Mouse (Mus musculus): ENCODE data around the gene Srek1ip1. TPM values are rescaled to one million over a fixed set of nuclear protein-coding genes. Genes with fewer than 3 reads are reported as not detected.
A peak's percentile ranks its signal among the peaks of the same experiment; 100 is the strongest.

Gene Srek1ip1
- polyA plus RNA-seq, 1 experiment from 2014 or later, result 19.5 TPM

DNA sequence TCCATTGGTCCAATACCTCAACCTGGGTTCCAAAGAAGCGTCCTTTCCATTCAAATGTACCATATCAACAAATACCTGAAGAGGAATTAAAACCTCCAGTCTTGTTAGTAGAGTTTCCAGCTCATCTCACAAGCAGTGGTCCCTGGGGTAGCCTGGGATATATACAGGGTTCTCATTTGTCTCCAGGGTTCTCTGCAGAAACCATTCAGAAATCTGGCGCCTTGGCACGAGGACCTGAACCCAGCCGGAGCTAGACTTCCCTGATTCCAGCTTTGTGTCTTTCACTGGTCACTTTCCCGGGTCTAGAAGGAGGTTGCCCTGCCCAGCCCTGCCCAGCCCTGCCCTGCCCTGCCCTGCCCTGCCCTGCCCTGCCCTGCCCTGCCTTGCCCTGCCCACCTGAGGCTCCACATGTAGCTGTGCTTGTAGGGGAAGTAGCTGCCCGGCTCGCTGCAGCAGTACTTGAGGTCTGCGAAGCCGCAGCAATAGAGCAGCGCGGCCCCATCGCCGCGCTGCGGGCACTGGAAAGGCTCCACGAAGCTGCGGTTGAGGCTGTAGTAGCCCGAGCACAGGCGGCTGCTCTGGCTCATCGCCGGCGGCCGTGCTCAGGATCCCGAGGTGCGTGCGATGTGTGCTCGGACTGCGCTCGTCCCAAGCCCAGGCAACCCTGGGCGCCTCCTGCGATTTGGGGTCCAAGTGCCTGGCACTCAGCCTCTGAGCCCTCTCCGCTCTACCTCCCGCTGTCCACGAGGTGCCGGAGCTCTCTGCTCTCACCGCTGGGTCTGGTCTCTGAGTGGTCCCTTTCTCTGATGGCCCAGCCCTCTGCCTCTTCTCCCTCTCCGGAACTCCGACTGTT lies 71.1 kb downstream of the Srek1ip1 start, which contains the start of gene Shisal2b:
Gene Shisal2b, minus strand, starts transcription at position 767 of the 853 bp plus-strand sequence.
- H3K4me2 ChIP-seq (ENCODE audit: low read depth, low read length), result peak within 1 kb of the TSS; percentile 93
- H3K27me3 ChIP-seq (replicated peaks; ENCODE audit: control insufficient read depth, insufficient read depth, low read length), result peaks cover 12% of the 10 kb centered on the region; the same call in 1 of the 2 replicates
- peak within 1 kb of the TSS; percentile 65 for H3K9ac ChIP-seq (ENCODE audit: low read depth, low read length)
- no peaks in the 10 kb centered on the region for H3K9me3 ChIP-seq (ENCODE audit: control insufficient read depth, low read length)
- peak within 1 kb of the TSS; percentile 49 for H3K4me3 ChIP-seq (ENCODE audit: low read depth, low read length)
- WGBS, result 7% methylated on average over 23 of the region's 38 CpGs
- ATAC-seq (ENCODE audit: low read depth) (peak; percentile 89), DNase-seq (ENCODE audit: low spot score) (peak; percentile 69)
- H3K4me1 ChIP-seq (ENCODE audit: control insufficient read depth, insufficient read depth, low read length), result no peaks in the 10 kb centered on the region
- H3K36me3 ChIP-seq (ENCODE audit: control insufficient read depth, insufficient read depth, low read length), result no peaks in the 10 kb centered on the region
- H3K27ac ChIP-seq (replicated peaks; ENCODE audit: low read depth, low read length), result no peak within 1 kb of the TSS

DNA sequence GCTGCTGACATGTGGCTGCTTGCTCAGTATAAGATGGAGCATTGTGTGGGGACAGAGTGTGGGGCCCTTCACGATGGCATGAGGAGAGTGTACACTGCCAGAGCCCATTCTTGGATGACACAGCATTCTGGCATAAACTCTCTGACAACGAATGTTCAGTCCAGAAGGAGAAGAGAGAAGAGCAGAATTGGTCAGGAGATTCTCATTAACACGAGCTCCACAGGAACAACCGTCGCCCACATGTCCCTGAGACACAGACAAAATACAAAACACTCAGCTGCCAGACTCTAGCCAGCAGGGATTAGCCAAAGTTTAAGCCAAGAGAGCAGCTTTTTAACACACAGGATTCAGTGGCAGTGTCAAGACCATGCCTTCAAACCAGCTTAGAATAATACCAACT lies 74.4 kb downstream of the Srek1ip1 start:
- H3K27ac ChIP-seq (replicated peaks; ENCODE audit: low read depth, low read length), result no peak overlapping the region
- ATAC-seq (ENCODE audit: low read depth), result no peak
- WGBS, result 80% methylated on average over 5 of the region's 5 CpGs
- no peaks in the 10 kb centered on the region for H3K4me1 ChIP-seq (ENCODE audit: control insufficient read depth, insufficient read depth, low read length)
- DNase-seq (ENCODE audit: low spot score), result no peak
- H3K9me3 ChIP-seq (ENCODE audit: control insufficient read depth, low read length), result no peaks in the 10 kb centered on the region
- no peak overlapping the region for H3K4me3 ChIP-seq (ENCODE audit: low read depth, low read length)
- no peak overlapping the region for H3K9ac ChIP-seq (ENCODE audit: low read depth, low read length)
- no peak overlapping the region for H3K4me2 ChIP-seq (ENCODE audit: low read depth, low read length)
- peaks cover 12% of the 10 kb centered on the region; the same call in 1 of the 2 replicates for H3K27me3 ChIP-seq (replicated peaks; ENCODE audit: control insufficient read depth, insufficient read depth, low read length)
- no peaks in the 10 kb centered on the region for H3K36me3 ChIP-seq (ENCODE audit: control insufficient read depth, insufficient read depth, low read length)

DNA sequence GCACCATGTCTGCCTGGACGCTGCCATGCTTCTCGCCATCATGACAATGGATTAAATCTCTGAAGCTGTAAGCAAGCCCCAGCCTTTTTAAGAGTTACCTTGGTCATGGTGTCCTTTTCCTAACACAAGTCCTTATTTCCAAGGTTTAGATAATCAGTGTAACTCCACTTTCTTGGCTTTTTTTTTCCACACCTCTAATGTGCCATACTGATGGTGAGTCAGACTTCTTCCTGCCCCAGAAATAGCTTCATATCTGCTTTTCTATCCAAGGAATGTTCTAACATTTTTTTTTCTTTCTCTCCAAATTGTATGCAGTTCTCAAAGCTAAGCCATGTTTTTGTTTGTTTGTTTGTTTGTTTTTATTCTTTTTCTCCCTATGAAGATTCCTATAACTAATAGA lies 77.6 kb downstream of the Srek1ip1 start:
- H3K9me3 ChIP-seq (ENCODE audit: control insufficient read depth, low read length), result no peaks in the 10 kb centered on the region
- no peak overlapping the region for H3K27ac ChIP-seq (replicated peaks; ENCODE audit: low read depth, low read length)
- 87% methylated on average over 2 of the region's 2 CpGs for WGBS
- H3K4me1 ChIP-seq (ENCODE audit: control insufficient read depth, insufficient read depth, low read length), result no peaks in the 10 kb centered on the region
- no peaks in the 10 kb centered on the region for H3K36me3 ChIP-seq (ENCODE audit: control insufficient read depth, insufficient read depth, low read length)
- no peaks in the 10 kb centered on the region for H3K27me3 ChIP-seq (replicated peaks; ENCODE audit: control insufficient read depth, insufficient read depth, low read length)
- H3K4me2 ChIP-seq (ENCODE audit: low read depth, low read length), result no peak overlapping the region
- no peak overlapping the region for H3K4me3 ChIP-seq (ENCODE audit: low read depth, low read length)
- DNase-seq (ENCODE audit: low spot score) (no peak), ATAC-seq (ENCODE audit: low read depth) (no peak)
- no peak overlapping the region for H3K9ac ChIP-seq (ENCODE audit: low read depth, low read length)

GRCm38 (mm10) chr13:104878508-104878907 lies 86.2 kb downstream of the Srek1ip1 start:
- Histone ChIP-seq H3K9me3 (ENCODE audit: control insufficient read depth, low read length) (no peaks in the 10 kb centered on the region), H3K9ac (ENCODE audit: low read depth, low read length) (no peak overlapping the region), H3K4me2 (ENCODE audit: low read depth, low read length) (no peak overlapping the region), H3K36me3 (ENCODE audit: control insufficient read depth, insufficient read depth, low read length) (no peaks in the 10 kb centered on the region), H3K4me1 (ENCODE audit: control insufficient read depth, insufficient read depth, low read length) (no peaks in the 10 kb centered on the region), H3K27ac (replicated peaks; ENCODE audit: low read depth, low read length) (no peak overlapping the region), H3K27me3 (replicated peaks; ENCODE audit: control insufficient read depth, insufficient read depth, low read length) (no peaks in the 10 kb centered on the region), H3K4me3 (ENCODE audit: low read depth, low read length) (no peak overlapping the region)
- DNase-seq (ENCODE audit: low spot score), result no peak
- 74% methylated on average over 4 of the region's 4 CpGs for WGBS
- no peak for ATAC-seq (ENCODE audit: low read depth)

GRCm38 (mm10) chr13:104883566-104884249 lies 91.4 kb downstream of the Srek1ip1 start:
- 36% methylated on average over 16 of the region's 16 CpGs for WGBS
- H3K4me2 ChIP-seq (ENCODE audit: low read depth, low read length), result no peak overlapping the region

GRCm38 (mm10) chr13:104886308-104887032 lies 94.2 kb downstream of the Srek1ip1 start:
- 70% methylated on average over 8 of the region's 8 CpGs for WGBS
- H3K36me3 ChIP-seq (ENCODE audit: control insufficient read depth, insufficient read depth, low read length), result no peaks in the 10 kb centered on the region
- H3K4me2 ChIP-seq (ENCODE audit: low read depth, low read length), result no peak overlapping the region
- DNase-seq (ENCODE audit: low spot score), result no peak
- no peak overlapping the region for H3K4me3 ChIP-seq (ENCODE audit: low read depth, low read length)
- no peak overlapping the region for H3K27ac ChIP-seq (replicated peaks; ENCODE audit: low read depth, low read length)
- no peaks in the 10 kb centered on the region for H3K9me3 ChIP-seq (ENCODE audit: control insufficient read depth, low read length)
- H3K9ac ChIP-seq (ENCODE audit: low read depth, low read length), result no peak overlapping the region
- no peak for ATAC-seq (ENCODE audit: low read depth)
- no peaks in the 10 kb centered on the region for H3K27me3 ChIP-seq (replicated peaks; ENCODE audit: control insufficient read depth, insufficient read depth, low read length)
- no peaks in the 10 kb centered on the region for H3K4me1 ChIP-seq (ENCODE audit: control insufficient read depth, insufficient read depth, low read length)

More at GRCm38 (mm10) chr13:104883566-104884249, 91.4 kb downstream of the Srek1ip1 start:
- Histone ChIP-seq H3K36me3 (ENCODE audit: control insufficient read depth, insufficient read depth, low read length) (no peaks in the 10 kb centered on the region), H3K9ac (ENCODE audit: low read depth, low read length) (no peak overlapping the region), H3K27ac (replicated peaks; ENCODE audit: low read depth, low read length) (no peak overlapping the region), H3K4me1 (ENCODE audit: control insufficient read depth, insufficient read depth, low read length) (no peaks in the 10 kb centered on the region), H3K27me3 (replicated peaks; ENCODE audit: control insufficient read depth, insufficient read depth, low read length) (no peaks in the 10 kb centered on the region), H3K4me3 (ENCODE audit: low read depth, low read length) (no peak overlapping the region), H3K9me3 (ENCODE audit: control insufficient read depth, low read length) (no peaks in the 10 kb centered on the region)
- no peak for DNase-seq (ENCODE audit: low spot score)
- ATAC-seq (ENCODE audit: low read depth), result no peak

Other genes starting within 250 kb of the Srek1ip1 start
- 19.1 and 30.3 TPM in 2 replicates for gene Cwc27, start 24.7 kb downstream of the Srek1ip1 start, polyA plus RNA-seq (2014; fragmentation: Nextera tagmentation; extraction: Ambion mirVana)
- 0.30 and 0.75 TPM in 2 replicates for gene Shisal2b, start 71.4 kb downstream of the Srek1ip1 start, polyA plus RNA-seq (2014; fragmentation: Nextera tagmentation; extraction: Ambion mirVana)